Mouse (Mus musculus) erythroblast, embryonic 14.5 days (primary cell): ENCODE data around the gene Rnf167.
A peak's percentile ranks its signal among the peaks of the same experiment; 100 is the strongest.

Experiments
- GATA1 ChIP-seq: IDR thresholded peaks from 2 replicates; pipeline ENCODE4 v1.6.1; 2012; ENCODE audit warnings: low read length, inconsistent platforms, mixed read lengths
- TAL1 ChIP-seq: IDR thresholded peaks from 3 replicates; pipeline ENCODE4 v1.6.1; 2012; ENCODE audit warnings: low read length, inconsistent platforms, mixed read lengths

GRCm38 (mm10) chr11:70648512-70648911, 1.5 kb downstream of the Rnf167 start:
- peak; percentile 52 for TF ChIP-seq GATA1
- TF ChIP-seq TAL1: no peak; the same call in 2 of the 3 replicates
